Comparison of ENCODE assay signal across 8 mouse cellular contexts in genomic region chr13:21279076-21279475, GRCm38 (mm10). TPM values are rescaled to one million over a fixed set of nuclear protein-coding genes. Genes with fewer than 3 reads are reported as not detected.
DNase-seq lines count a peak whose midpoint lies in the region; ATAC-seq lines count a peak whose summit lies in the region.

No protein-coding gene starts in this region.

- H3K4me2 ChIP-seq in heart, embryonic 14.5 days (ENCODE audit: low read length), result peak overlapping the region; percentile 63
- peak overlapping the region; percentile 41 for H3K4me2 ChIP-seq in hindbrain, embryonic 11.5 days (replicated peaks; ENCODE audit: low read depth, low read length)
- peak overlapping the region; percentile 58 for H3K4me2 ChIP-seq in midbrain, embryonic 12.5 days (replicated peaks)

- no peaks in the 10 kb centered on the region for H3K36me3 ChIP-seq in heart, embryonic 14.5 days (ENCODE audit: control insufficient read depth, insufficient read depth, low read length)
- H3K36me3 ChIP-seq in hindbrain, embryonic 11.5 days (ENCODE audit: control insufficient read depth, insufficient read depth, low read length), result no peaks in the 10 kb centered on the region
- H3K36me3 ChIP-seq in midbrain, embryonic 12.5 days, result no peaks in the 10 kb centered on the region

- no peak overlapping the region for H3K27ac ChIP-seq in heart, embryonic 14.5 days (replicated peaks in 1 of 2; ENCODE audit: control insufficient read depth in 1 of 2, insufficient read depth in 1 of 2, low read depth in 2 of 2, low read length in 2 of 2)
- no peak overlapping the region for H3K27ac ChIP-seq in hindbrain, embryonic 11.5 days (ENCODE audit: low read depth, low read length)
- H3K27ac ChIP-seq in midbrain, embryonic 12.5 days (replicated peaks), result no peak overlapping the region

- ATAC-seq in heart, embryonic 14.5 days (ENCODE audit: insufficient number of reproducible peaks, insufficient read depth, low FRiP score, low read depth), result no peak
- no peak for ATAC-seq in hindbrain, embryonic 11.5 days (ENCODE audit: low FRiP score)
- no peak for ATAC-seq in midbrain, embryonic 12.5 days (ENCODE audit: low FRiP score, low read depth)

- no peak for DNase-seq in heart, postnatal 25 days (ENCODE audit: low spot score)
- peak; percentile 3 for DNase-seq in NIH3T3 (ENCODE audit: low read depth)
- DNase-seq in hindbrain, embryonic 11.5 days (ENCODE audit: low spot score), result no peak
- no peak for DNase-seq in thymus, adult 18-20 months
- no peak for DNase-seq in embryo, embryonic 10 days (ENCODE audit: low spot score)
- DNase-seq in urinary bladder, postnatal 10 days (ENCODE audit: low spot score), result no peak

- H3K9me3 ChIP-seq in heart, embryonic 14.5 days (ENCODE audit: control insufficient read depth, low read length), result no peaks in the 10 kb centered on the region
- H3K9me3 ChIP-seq in hindbrain, embryonic 11.5 days (ENCODE audit: control insufficient read depth, low read length), result no peaks in the 10 kb centered on the region
- H3K9me3 ChIP-seq in midbrain, embryonic 12.5 days, result no peaks in the 10 kb centered on the region

- peak overlapping the region; percentile 49 for H3K9ac ChIP-seq in heart, embryonic 14.5 days (ENCODE audit: low read length)
- H3K9ac ChIP-seq in hindbrain, embryonic 11.5 days (ENCODE audit: low read depth, low read length), result peak overlapping the region; percentile 31; the same call in 1 of the 2 replicates
- peak overlapping the region; percentile 44 for H3K9ac ChIP-seq in midbrain, embryonic 12.5 days (replicated peaks)

- no peaks in the 10 kb centered on the region for H3K27me3 ChIP-seq in heart, embryonic 14.5 days (ENCODE audit: control insufficient read depth, insufficient read depth, low read length)
- H3K27me3 ChIP-seq in hindbrain, embryonic 11.5 days (ENCODE audit: control insufficient read depth, insufficient read depth, low read length), result peaks cover 2% of the 10 kb centered on the region
- peaks cover 8% of the 10 kb centered on the region for H3K27me3 ChIP-seq in midbrain, embryonic 12.5 days

- intact Hi-C loops in heart, postnatal 25 days (cut with DNase I), result loop anchor here (2.0 to 5.0 kb wide), 3 partner anchors 78 to 433 kb away; no protein-coding TSS in a partner anchor

- 0 out of 4 replicates have a peak, but pooled peaks cover 0 to 4% of the 10 kb centered on the region in 2 experiments for H3K4me1 ChIP-seq in heart, embryonic 14.5 days (ENCODE audit: control insufficient read depth in 2 of 2, insufficient read depth in 2 of 2, low read length in 2 of 2)
- peaks cover 3% of the 10 kb centered on the region; the same call in 1 of the 2 replicates for H3K4me1 ChIP-seq in hindbrain, embryonic 11.5 days (replicated peaks; ENCODE audit: control insufficient read depth, insufficient read depth, low read length)
- peaks cover 10% of the 10 kb centered on the region; the same call in 1 of the 2 replicates for H3K4me1 ChIP-seq in midbrain, embryonic 12.5 days

- H3K4me3 ChIP-seq in heart, embryonic 14.5 days (ENCODE audit: control insufficient read depth in 1 of 2, insufficient read depth in 1 of 2, low read depth in 1 of 2, low read length in 2 of 2), result peak overlapping the region; percentile 49 to 55
- H3K4me3 ChIP-seq in hindbrain, embryonic 11.5 days (ENCODE audit: low read depth, low read length), result peak overlapping the region; percentile 45
- H3K4me3 ChIP-seq in midbrain, embryonic 12.5 days, result peak overlapping the region; percentile 49

- WGBS in heart, embryonic 14.5 days, result 4% methylated on average over 8 of the region's 8 CpGs
- WGBS in hindbrain, embryonic 11.5 days, result 8% methylated on average over 8 of the region's 8 CpGs
- WGBS in midbrain, embryonic 12.5 days, result 11% methylated on average over 8 of the region's 8 CpGs

RNA-seq across cellular contexts. Expression of gene Gpx5, which starts 13.5 kb away (rescaled TPM):
- polyA plus RNA-seq in heart, embryonic 14.5 days (2014; fragmentation: Nextera tagmentation; extraction: Ambion mirVana), result not detected in 2 replicates
- not detected for total RNA-seq in heart, postnatal 25 days (2021)
- polyA plus RNA-seq in hindbrain, embryonic 11.5 days (2014; fragmentation: Nextera tagmentation; extraction: Ambion mirVana), result not detected in 2 replicates
- not detected in 2 replicates for polyA plus RNA-seq in midbrain, embryonic 12.5 days (2016; fragmentation: Nextera tagmentation; extraction: Ambion mirVana)

RNA-seq across cellular contexts. Expression of gene Gpx6, which starts 32.8 kb away (rescaled TPM):
- polyA plus RNA-seq in heart, embryonic 14.5 days (2014; fragmentation: Nextera tagmentation; extraction: Ambion mirVana), result not detected in 2 replicates
- not detected for total RNA-seq in heart, postnatal 25 days (2021)
- 0.32 TPM in 1 of 2 replicates, not detected in the other for polyA plus RNA-seq in hindbrain, embryonic 11.5 days (2014; fragmentation: Nextera tagmentation; extraction: Ambion mirVana)
- polyA plus RNA-seq in midbrain, embryonic 12.5 days (2016; fragmentation: Nextera tagmentation; extraction: Ambion mirVana), result not detected in 2 replicates
